Mouse (Mus musculus): Measurements from ENCODE around the gene Rasgrf1.
"Not testable (repeated sequence)": the region's sequence is repeated elsewhere in the genome, so short reads cannot be mapped to it uniquely, and the experiment has no call there.

Gene Rasgrf1

DNA sequence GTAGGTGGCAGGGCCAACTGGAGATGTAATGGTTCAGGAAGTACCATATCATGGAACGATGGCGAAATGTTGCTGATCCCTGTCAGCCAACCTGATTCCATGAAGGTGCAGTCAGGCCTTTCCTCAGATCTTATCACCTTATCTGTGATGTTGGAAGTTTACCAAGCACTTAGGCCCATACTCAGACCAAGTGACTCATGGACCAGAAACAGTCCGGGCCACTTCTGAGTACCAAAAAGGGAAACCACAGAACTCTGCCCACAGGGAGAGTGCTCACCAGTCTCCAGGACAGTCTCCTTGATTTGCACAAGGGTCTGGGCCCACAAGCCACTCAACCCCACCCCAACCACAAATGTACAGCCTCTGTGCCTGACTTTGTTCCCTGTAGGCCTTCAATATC is 126.1 kb downstream of the Rasgrf1 start:
- intact Hi-C loops (cut with DNase I): no loop called here

DNA sequence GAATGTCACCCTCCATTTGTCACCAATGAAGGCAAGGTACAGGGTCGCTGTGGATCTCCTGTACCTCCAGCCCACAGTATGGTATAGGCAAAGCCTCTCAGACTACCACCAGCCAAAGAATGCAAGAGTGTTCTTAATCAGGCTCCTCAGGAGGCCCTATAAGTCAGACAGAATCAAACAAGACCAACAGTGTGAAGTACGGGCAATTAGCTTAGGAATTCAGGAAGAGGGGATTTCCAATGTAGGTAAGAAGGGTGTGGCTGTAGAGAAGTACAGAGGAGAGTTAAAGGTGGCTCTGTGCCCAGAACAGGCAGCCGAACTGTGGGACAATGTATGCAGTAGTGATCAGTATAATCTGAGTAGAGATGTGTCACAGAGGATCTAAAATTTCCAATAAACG is 126.6 kb downstream of the Rasgrf1 start:
- intact Hi-C loops (cut with DNase I): no loop called here

DNA sequence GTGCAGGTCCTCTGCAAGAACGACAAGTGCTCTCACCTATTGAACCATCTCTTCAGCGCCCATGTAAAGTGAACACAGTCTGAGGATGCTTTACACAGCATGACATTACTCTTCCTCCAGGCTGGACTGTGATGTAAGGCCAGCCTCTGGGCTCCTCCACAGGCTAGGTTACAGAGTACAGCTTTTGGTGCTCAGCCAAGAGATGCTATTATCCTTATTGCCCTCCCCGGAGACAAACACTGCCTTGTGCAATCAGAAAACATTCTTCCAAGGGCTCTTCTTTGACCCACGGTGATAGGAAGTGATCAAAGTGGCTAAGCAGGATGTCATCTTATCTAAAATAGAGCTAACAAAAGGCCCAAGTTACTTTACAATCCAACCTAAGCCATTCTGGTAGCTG is 128.8 kb downstream of the Rasgrf1 start:
- intact Hi-C loops (cut with DNase I): no loop called here

DNA sequence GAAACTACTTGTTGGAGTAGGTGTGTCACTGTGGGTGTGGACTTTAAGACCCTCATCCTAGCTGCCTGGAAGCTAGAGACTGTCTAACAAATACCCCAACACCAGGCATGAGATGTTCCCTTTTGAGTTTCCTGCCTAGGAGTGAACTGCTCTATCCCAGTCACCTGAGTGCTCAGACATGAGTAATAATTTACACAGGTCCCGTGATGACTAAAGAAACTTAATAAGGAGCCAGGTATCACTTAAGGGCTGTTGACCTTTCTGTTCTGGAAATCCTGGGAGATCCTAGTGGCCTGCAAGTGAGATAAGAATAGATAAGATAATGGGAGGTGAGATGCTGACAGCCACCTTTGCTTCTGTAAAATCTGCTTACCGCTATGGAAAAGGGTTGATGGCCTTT is 131.2 kb downstream of the Rasgrf1 start:
- intact Hi-C loops (cut with DNase I): no loop called here

DNA sequence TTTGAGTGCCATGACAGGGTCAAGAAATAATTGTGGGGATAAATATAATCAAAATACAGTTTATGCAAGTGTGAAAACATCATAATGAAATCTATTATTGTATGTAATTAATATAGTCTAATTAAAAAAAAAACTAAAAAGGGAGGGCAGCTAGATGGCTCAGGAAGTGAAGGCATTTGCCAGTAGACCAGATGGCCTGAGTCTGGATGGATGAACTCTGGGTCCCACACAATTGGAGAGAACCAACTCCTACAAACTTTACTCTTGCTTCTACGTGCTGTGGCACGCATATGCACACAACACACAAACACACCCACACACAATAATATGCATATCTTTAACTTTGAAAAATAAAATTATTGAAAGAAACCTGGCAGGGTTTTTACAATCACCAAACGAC is 131.8 kb downstream of the Rasgrf1 start:
- intact Hi-C loops (cut with DNase I): no loop called here

DNA sequence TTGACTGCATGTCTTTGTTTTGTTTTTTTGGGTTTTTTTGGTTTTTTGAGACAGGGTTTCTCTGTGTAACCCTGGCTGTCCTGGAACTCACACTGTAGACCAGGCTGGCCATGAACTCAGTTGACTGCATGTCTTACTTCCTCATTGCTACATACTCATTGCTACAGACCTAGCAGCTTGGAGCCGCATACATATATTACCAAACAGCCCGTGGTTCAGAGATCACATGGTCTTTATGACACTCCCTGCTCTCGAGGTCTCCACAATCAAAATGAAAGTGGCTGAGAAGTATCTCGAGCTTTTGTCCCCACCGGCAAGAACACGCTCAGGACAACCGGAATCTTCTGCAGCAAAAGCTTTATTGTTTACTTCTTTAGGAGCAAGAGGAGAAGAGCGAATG is 133.2 kb downstream of the Rasgrf1 start:
- intact Hi-C loops (cut with DNase I): not testable (repeated sequence)

DNA sequence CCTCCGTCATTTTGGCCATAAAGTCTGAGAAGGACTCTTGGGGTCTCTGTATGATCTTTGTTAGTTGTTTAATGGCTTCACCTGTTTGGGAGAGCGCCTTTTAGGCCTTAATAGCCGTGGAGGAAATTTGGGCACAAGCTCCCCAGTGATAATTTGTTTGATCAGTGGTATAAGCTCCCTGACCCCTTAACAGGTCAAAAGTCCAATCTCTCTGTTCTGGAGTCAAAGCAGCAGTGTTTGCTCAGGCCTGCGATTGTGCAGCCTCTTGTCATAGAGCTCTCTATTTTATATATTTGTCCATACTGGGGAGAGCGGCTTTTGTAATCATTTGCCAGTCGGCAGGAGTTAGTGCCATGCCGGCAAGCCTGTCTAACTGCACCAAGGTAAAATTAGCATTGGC is 135.5 kb downstream of the Rasgrf1 start:
- intact Hi-C loops (cut with DNase I): no loop called here

DNA sequence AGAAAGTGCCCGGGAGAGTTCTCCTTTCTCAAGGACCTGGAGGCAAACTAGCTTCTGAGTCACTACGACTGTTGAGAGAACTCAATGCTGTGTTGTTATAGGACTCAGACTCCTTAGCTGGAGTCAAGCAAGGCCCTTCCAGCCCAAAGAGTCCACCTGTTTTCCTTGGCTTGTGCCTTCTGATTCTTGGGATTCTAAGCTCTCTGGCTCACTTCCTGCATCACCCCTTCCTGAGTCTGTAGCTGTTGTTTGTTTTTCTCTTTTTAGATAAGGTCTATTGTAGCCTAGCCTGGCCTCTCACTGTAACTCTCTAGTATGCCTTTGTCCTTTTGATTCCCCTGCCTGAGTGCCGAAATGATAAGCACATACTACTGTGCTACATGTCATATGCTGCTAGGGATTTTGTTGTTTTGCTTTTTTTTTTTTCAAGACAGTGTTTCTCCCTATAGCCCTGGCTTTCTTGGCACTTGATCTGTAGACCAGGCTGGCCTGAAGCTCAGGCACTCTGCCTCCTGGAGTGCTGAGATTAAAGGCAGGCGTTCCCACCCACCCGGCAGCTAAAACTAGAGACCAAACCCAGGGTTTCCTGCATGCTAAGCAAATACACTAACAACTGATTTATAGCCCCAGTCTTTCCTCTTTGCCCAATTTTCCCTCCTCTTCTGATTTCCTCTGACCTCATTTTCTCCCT is 138.4 kb downstream of the Rasgrf1 start:
- intact Hi-C loops (cut with DNase I): no loop called here

DNA sequence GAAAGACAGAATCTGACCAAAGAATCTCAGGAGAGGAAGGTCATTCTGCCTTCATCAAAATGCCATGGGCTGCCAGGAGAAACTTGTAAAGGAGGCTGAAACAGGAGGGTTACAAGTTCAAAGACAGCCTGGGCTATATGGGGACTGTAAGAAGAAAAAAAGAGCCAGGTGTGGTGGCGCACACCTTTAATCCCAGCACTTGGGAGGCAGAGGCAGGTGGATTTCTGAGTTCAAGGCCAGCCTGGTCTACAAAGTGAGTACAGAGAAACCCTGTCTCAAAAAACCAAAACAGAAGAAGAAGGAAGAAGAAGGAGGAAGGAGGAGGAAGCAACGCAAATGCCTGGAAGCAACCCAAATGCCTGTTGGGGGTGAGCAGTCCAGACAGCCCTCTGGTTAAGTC is 144.1 kb downstream of the Rasgrf1 start, which contains the start of gene Ctsh:
Ctsh (plus strand) TSS at position 301 of the 400 bp plus-strand sequence.
- intact Hi-C loops (cut with DNase I): no loop called here

DNA sequence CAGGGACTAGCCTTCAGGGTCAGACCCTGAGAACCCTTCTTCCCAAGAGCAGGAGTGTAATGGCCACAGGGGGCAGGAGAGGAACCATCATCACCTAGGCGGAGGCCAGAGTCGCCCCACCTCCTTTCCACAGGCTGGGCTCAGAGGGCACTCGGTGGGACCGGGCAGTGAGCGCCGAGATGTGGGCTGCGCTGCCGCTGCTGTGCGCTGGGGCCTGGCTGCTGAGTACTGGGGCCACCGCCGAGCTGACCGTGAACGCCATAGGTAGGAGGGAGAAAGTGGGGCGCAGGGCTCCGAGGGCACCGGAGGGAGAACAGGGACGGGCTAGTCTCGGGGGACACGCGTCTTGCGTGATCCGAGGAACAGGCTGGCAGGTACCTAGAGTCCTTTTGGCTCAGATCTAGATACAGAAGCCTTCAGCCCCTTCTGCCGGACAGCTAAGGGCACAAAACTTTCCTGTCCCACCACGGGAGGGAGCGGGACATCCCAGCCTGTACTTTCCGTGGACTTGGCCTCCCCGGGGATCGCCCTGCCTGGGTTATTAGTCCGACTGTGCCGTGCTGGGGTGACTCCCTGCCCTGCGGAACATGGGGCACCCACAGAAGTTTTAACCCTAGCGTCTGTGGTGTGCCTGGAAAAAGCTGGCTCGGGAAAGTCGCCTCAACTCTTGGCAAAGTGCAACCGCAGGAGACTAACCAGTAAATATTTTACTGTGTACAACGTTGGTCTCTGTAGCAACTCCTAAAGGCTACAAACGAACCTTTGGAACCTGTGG is 144.8 kb downstream of the Rasgrf1 start:
- intact Hi-C loops (cut with DNase I): no loop called here

DNA sequence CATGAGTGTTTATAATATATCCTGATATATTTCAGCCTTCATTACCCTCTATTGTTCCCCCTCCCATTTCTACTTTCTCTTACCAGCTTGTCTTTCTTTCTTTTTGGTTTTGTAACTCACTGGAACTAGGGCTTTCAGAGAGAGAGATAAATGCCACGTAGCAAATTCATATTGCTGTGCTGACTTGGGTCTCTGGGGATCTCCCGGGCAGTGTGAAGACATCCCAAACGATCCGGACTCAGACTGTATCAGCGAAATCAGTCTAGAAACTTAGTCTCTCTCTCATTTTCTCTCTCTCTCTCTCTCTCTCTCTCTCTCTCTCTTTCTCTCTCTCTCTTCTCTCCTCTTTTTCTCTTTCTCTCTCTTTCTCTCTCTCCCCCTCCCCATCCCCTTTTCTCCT is 145.7 kb downstream of the Rasgrf1 start:
- intact Hi-C loops (cut with DNase I): no loop called here

DNA sequence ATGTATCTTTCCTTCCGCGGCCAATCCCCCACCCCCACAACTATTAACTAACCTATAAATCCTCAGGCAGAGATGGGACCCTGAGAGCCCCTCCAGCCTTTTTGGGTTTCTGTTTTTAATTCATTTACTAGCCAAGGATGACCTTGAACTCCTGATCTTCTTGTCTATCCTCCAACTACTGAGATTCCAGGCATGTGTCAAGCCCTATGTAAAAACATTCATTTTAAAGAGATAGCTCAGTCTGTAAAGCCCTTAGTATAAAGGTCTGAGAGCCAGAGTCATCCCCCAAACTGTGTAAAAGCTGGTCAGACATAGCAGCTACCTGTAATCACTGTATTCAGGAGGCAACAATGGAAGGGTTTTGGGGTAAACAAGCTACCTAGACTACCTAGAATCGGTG is 146.2 kb downstream of the Rasgrf1 start:
- intact Hi-C loops (cut with DNase I): no loop called here

DNA sequence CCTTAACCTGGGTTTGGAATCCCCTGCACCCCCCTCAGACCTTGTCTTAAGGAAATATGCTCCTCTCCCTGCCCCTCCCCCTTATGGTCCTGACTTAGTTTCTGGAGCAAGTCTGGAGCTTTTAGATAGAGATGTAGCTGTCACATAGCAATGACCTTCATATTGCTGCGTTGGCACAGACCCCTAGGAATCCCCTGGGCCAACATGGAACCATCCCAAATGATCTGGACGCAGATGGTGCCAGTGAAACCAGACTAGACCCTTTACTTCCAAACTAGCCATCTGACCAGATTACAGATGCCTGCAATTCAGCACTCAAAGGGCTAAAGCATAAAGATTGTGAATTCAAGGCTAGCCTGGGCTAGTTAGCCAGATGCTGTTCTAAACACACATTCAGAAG is 147.0 kb downstream of the Rasgrf1 start:
- intact Hi-C loops (cut with DNase I): no loop called here

DNA sequence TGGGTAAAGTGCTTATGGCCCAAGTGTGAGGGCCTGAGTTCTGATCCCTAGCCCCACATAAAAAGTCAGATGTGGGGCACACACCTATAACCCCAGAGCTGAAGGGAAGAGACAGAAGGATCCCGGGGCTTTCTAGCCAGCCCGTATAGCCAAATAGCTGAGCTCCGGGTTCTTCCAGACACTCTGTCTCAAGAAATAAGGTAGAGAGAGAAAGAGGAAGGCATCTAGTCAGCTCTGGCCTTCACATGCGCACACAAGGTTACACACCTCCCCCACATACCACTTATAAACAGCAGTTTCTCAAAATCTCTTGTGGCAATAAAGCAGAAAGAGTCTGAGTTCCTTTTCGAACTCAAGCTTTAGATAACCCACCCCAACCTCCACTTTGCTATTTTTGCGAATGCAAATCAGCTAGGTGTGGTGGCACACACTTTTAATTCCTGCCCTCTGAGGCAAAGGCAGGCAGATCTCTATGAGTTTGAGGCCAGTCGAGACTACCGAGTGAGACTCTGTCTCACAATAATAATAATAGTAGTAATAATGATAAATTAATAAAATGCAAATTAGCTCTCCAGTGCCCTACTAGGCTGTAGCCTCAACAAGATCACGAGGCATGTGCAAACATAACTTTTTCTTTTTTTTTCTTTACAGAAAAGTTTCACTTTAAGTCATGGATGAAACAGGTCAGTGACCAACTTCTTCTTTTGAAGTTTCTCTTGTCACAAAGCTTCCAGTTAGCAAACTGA is 150.3 kb downstream of the Rasgrf1 start:
- intact Hi-C loops (cut with DNase I): no loop called here

DNA sequence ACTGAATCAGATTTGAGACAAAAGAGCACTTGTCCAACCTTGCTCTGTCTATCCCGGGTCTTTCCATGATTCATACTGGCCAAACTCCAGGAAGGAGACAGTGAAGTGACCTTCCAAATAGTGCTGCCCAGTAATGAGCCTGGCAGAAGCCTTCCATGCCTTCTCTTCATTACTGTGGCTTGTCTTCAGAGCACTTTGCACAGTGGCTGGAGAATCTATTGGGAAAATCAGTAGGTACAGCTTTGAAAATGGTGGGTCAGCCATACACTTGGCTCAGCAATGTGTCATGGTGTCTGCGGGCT is 150.8 kb downstream of the Rasgrf1 start:
- intact Hi-C loops (cut with DNase I): no loop called here

DNA sequence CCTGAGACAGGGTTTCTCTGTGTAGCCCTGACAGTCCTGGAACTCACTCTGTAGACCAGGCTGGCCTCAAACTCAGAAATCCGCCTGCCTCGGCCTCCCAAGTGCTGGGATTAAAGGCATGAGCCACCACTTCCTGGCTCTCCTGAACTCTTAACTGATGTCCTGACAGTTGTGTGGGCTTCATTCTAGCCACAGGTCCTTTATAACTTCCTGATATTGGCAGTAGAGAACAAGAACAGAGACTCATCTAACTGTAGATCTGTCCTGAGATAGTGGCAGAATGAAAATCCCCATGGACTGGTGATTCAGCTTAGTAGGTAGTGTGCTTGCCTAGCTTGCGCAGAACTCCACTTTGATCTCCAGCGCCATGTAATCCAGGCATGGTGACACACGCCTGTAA is 151.2 kb downstream of the Rasgrf1 start:
- intact Hi-C loops (cut with DNase I): not testable (repeated sequence)

DNA sequence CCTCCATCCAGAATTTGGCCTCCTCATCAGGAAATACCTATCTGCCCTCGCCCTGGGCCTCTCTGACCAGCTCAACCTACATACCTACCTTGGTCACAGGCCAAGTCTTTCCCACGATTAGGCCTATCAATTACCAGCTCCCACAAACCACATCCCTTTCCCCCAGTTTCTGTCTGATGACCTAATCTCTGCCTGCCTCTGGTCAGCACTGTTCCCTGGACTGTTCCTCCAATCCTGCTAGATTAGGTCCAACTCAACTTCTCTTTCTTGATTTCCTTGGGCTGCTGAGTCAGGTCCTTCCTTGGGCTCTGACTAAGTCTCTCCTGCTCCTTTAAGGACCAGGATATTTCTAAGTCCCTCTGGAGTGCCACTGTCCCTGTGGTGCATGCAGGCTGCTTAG is 157.6 kb downstream of the Rasgrf1 start:
- intact Hi-C loops (cut with DNase I): no loop called here

DNA sequence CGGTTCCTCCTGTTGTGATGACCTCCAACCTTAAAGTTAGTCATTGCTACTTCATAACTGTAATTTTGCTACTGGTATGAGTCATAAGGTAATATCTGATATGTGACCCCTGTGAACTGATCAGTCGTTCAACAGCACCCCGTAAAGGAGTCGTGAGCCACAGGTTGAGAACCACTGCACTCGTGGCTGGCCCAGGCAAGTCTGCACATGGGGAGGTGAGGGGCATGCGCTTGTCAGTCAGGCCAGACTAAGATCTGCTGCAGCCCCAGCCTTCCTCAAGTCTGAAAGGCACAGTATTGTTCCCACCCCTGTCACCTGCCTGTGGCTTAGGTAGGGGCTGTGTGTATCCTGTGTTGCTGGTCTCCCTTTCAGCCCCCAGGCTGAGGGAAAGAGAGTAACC is 159.1 kb downstream of the Rasgrf1 start:
- intact Hi-C loops (cut with DNase I): no loop called here

DNA sequence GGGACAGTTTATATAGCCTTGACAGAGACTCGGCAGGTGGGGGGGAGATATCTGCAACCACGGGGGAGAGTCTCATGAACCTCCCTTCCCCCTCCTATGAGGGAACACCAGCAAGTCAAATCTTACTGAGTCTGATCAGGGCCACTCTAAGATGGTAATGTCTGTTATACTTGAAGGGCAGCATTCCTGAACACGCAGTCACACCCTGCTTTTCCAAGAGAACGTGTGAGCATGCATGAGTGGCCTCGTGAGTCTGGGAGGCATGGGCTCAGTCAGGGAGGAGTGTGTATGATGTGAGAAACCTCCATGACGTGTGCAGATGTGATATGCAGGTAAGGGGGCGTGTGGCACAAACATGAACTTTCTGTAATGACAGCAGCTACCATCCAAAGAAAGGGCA is 159.8 kb downstream of the Rasgrf1 start:
- intact Hi-C loops (cut with DNase I): no loop called here

DNA sequence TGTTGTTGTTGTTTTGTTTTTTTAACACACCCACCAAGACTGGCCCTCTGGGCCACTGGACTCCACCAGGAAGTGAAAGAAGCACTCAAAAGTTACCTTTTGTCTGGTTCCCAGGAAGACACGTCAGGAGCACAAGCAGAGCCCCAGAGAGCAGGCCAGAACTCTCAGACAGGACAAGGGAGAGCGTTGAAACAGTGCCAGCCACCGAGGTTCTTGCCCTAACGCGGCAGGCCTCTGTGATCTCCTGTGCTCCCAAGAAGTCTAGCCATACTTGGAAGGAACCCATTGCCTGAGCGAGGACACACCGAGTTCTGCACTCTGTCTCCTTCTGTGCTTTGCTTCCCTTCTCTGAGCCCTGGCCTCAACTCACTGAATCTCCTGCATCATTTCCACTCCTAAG is 160.5 kb downstream of the Rasgrf1 start:
- intact Hi-C loops (cut with DNase I): no loop called here

DNA sequence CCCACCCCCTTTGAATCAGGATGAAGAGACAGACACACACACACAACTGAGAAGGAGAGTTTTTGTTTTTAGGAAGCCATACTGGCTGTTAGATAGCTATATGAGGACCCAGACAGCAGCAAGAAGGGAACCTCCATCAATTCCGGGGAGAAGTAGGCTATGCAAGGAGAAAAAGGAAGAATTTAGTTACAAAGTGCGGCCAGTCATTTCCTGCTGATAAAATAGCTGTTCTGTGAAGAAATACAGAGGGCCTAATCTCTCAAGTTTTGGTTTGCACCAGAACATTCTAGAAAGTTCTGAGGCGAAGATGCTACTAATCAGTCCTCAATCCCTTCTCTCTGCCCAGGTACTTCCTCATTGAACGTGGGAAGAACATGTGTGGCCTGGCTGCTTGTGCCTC is 165.6 kb downstream of the Rasgrf1 start:
- intact Hi-C loops (cut with DNase I): loop anchor here (5.0 kb wide), 1 partner anchor 248 kb away; no protein-coding TSS in a partner anchor

DNA sequence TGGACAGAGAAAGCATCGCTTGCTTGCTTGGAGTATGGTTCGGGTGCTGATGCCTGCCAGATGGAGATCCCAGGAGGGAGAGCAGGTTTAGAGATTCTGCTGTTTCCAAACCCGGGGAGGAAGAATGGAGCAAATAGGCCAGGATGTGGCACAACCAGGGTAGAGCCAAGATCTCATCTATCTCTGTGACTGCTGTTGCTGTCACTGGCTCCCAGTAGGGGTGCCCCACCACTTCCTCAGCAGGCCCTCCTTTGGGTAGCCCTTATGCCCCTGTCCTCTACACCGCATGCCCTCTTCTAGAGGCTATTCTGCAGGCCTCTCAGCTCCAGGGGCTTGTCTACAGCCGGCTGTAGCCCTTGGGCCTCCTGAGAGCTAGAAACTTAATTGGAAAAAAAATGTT is 166.4 kb downstream of the Rasgrf1 start:
- intact Hi-C loops (cut with DNase I): loop anchor here (5.0 kb wide), 1 partner anchor 249 kb away; no protein-coding TSS in a partner anchor
